Mouse (Mus musculus): Measurements from ENCODE around the gene Zfp189. TPM values are rescaled to one million over a fixed set of nuclear protein-coding genes. Genes with fewer than 3 reads are reported as not detected.
A peak's percentile ranks its signal among the peaks of the same experiment; 100 is the strongest.
"Not testable (repeated sequence)": the region's sequence is repeated elsewhere in the genome, so short reads cannot be mapped to it uniquely, and the experiment has no call there.

Gene Zfp189
- polyA plus RNA-seq (2015; fragmentation: Nextera tagmentation; extraction: Ambion mirVana): 11.3 and 11.8 TPM in 2 replicates

DNA sequence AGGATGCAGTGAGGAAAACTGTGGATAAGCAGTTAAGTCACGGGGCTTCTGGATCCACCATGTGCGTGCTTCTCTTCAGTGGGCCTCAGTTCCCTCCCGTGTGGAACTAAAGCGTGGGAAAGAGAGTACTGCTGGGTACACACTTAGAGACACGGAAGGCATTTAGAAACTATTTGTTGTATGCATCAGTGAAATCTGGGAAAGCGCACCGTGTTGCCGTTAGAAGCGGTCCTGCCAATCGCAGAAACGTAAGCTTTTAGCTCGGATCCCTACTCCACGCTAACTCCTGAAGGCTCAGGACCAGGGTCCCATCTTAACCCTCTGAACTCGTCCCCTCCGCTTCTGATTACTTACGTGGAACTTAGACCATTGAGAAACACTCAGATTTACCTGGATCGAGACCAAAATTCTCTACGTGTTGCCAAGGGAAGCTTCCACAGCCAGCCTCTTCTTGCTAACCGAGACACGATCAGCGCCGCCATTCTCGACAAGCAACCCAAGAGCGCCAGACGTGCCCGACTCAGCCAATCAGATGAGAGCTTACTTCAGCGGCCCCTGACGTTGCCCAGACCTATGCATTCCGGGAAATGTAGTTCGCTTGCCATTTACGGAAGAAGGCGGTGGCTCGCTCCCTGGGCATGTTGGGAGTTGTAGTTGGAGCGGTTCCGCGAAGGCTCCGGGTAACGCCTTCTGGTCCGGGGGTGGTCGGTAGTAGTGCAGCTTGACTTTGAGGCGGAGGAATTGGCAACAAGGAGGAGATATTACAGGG lies at the start of gene Zfp189, which contains the start of gene Mrpl50:
Gene Zfp189, plus strand, starts transcription at position 605 of the 769 bp plus-strand sequence.
Gene Mrpl50, minus strand, starts transcription at position 522 of the 769 bp plus-strand sequence.
- Histone ChIP-seq H3K4me3 (peak within 1 kb of the TSS; percentile 74), H3K9me3 (no peaks in the 10 kb centered on the region), H3K27ac (replicated peaks) (peak within 1 kb of the TSS; percentile 86), H3K4me1 (replicated peaks) (peaks cover 39% of the 10 kb centered on the region), H3K9ac (peak within 1 kb of the TSS; percentile 66), H3K36me3 (peaks cover 18% of the 10 kb centered on the region), H3K4me2 (peak within 1 kb of the TSS; percentile 78), H3K27me3 (no peaks in the 10 kb centered on the region)
- peak; percentile 99 for ATAC-seq (ENCODE audit: low FRiP score, low read depth)
- under 1% methylated on average over 41 of the region's 41 CpGs for WGBS

DNA sequence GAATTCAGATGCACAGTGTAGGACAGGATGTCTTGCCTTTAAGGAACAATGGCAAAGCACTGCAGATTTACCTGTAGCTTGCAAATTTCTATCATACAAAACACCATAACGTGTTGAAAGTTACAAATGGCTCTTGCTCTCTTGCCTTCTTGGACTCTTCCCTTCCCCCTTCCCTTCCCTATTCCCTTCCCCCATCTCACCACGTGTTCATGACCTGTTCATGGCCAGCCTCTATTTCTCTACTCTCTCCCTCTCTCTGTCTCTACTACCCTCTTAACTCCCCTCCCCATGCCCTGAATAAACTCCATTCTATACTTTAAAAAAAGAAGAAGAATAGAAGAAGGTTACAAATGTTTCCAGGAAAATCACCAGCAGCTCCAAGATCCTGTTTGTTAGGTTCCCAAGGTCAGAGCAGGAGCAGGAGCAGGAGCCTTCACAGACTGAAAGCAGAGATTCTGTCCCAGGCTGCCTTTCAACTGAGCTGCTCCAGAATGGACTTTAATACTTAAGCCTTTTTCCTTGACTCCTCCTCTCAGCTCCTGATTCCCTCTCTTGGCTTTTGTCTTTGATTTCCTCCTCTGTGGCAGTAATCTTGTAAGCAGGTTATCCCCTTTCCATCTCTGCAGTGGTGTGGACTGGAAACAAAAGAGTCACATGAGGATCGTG lies 47.4 kb upstream of the Zfp189 start, which contains the start of gene Acnat1:
Gene Acnat1, minus strand, starts transcription at position 478 of the 666 bp plus-strand sequence.
- no peaks in the 10 kb centered on the region for H3K4me1 ChIP-seq (replicated peaks)
- H3K4me3 ChIP-seq: no peak within 1 kb of the TSS
- ATAC-seq (ENCODE audit: low FRiP score, low read depth): no peak
- H3K9me3 ChIP-seq: no peaks in the 10 kb centered on the region
- no peaks in the 10 kb centered on the region for H3K27me3 ChIP-seq
- H3K4me2 ChIP-seq: no peak within 1 kb of the TSS
- H3K27ac ChIP-seq (replicated peaks): no peak within 1 kb of the TSS
- 51% methylated on average over 3 of the region's 3 CpGs for WGBS
- no peak within 1 kb of the TSS for H3K9ac ChIP-seq
- no peaks in the 10 kb centered on the region for H3K36me3 ChIP-seq

DNA sequence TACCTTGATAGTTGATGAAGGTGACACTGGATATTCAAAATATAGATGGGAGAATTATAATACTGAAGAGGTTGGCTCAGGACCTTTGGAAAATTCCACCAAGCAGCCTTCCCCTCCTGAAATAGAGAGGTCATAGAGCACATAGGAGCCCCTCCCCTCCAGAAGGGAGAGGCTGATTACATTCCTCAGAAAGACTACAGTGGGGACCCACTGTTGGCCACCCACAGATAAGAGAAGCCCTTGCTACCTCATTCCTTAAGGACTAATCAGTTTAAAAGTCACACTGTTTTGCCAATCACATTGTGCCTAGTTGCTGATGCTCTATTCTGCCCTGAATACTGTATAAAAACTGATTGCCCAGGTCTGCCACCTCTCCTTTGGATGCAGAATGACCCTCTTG lies 46.4 kb upstream of the Zfp189 start:
- ATAC-seq (ENCODE audit: low FRiP score, low read depth): no peak

GRCm38 (mm10) chr4:49478118-49478877 lies 42.7 kb upstream of the Zfp189 start:
- H3K4me3 ChIP-seq: peak overlapping the region; percentile 10
- peak overlapping the region; percentile 48 for H3K4me2 ChIP-seq
- H3K27me3 ChIP-seq: no peaks in the 10 kb centered on the region
- no peaks in the 10 kb centered on the region for H3K9me3 ChIP-seq
- WGBS: 20% methylated on average over 19 of the region's 19 CpGs
- no peak overlapping the region for H3K27ac ChIP-seq (replicated peaks)
- ATAC-seq (ENCODE audit: low FRiP score, low read depth): peak; percentile 61; the same call in 1 of the 2 replicates
- no peaks in the 10 kb centered on the region for H3K4me1 ChIP-seq (replicated peaks)
- no peak overlapping the region for H3K9ac ChIP-seq
- no peaks in the 10 kb centered on the region for H3K36me3 ChIP-seq

More for the DNA sequence above, 46.4 kb upstream of the Zfp189 start:
- Histone ChIP-seq H3K4me1 (replicated peaks) (no peaks in the 10 kb centered on the region), H3K36me3 (no peaks in the 10 kb centered on the region), H3K9ac (no peak overlapping the region), H3K4me3 (no peak overlapping the region), H3K27ac (replicated peaks) (no peak overlapping the region), H3K9me3 (no peaks in the 10 kb centered on the region), H3K4me2 (no peak overlapping the region), H3K27me3 (no peaks in the 10 kb centered on the region)

GRCm38 (mm10) chr4:49479035-49479434 lies 41.9 kb upstream of the Zfp189 start:
- H3K9ac ChIP-seq; ATAC-seq (ENCODE audit: low FRiP score, low read depth); H3K36me3 ChIP-seq; H3K4me3 ChIP-seq; H3K27me3 ChIP-seq; H3K27ac ChIP-seq (replicated peaks); H3K4me1 ChIP-seq (replicated peaks); H3K9me3 ChIP-seq; H3K4me2 ChIP-seq: not testable (repeated sequence)
- 23% methylated on average over 2 of the region's 2 CpGs for whole genome bisulfite sequencing

DNA sequence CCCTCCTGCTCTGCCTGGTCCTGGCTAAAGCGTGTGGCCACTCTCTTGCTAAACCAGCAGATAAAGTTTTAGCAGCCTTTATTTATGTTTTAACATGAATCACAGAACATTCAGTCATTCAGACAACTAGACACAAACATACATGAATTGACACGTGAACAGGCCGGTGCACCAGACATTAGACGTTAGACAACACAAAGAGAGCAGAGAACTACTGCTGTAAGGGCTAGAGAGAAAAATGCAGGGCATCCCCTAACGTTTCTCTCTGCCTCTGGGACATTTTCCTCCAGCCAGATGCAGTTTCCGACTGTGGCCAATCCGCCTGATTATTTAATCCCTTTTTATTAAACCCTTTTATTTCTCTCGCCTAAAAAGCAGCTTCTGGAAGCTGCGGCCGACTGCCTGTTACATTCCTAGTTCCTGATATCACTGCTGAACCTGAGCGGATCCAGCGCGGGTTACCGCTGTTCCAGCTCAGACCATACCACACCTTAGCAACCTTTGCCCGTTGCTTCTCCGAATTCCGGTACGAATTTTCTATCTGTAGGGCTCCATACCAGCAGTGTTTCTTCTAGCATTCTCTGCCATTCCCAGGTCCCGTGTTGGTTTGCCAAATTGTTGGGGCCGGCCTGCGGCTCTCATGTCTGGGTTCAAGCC lies 40.7 kb upstream of the Zfp189 start:
- H3K36me3 ChIP-seq: no peaks in the 10 kb centered on the region
- H3K4me2 ChIP-seq: peak overlapping the region; percentile 3; the same call in 1 of the 2 replicates
- no peak overlapping the region for H3K9ac ChIP-seq
- no peaks in the 10 kb centered on the region for H3K9me3 ChIP-seq
- H3K4me1 ChIP-seq (replicated peaks): no peaks in the 10 kb centered on the region
- ATAC-seq (ENCODE audit: low FRiP score, low read depth): no peak
- no peak overlapping the region for H3K27ac ChIP-seq (replicated peaks)
- WGBS: 29% methylated on average over 21 of the region's 21 CpGs
- no peak overlapping the region for H3K4me3 ChIP-seq
- no peaks in the 10 kb centered on the region for H3K27me3 ChIP-seq

GRCm38 (mm10) chr4:49480896-49481295 lies 40.1 kb upstream of the Zfp189 start:
- WGBS: 45% methylated on average over 3 of the region's 3 CpGs
- Histone ChIP-seq H3K9ac (no peak overlapping the region), H3K4me2 (no peak overlapping the region), H3K27ac (replicated peaks) (no peak overlapping the region), H3K9me3 (no peaks in the 10 kb centered on the region), H3K27me3 (no peaks in the 10 kb centered on the region), H3K4me3 (no peak overlapping the region), H3K4me1 (replicated peaks) (no peaks in the 10 kb centered on the region), H3K36me3 (no peaks in the 10 kb centered on the region)
- ATAC-seq (ENCODE audit: low FRiP score, low read depth): no peak

- H3K36me3 ChIP-seq: no peaks in the 10 kb centered on the region
- no peak overlapping the region for H3K27ac ChIP-seq (replicated peaks)
- H3K4me3 ChIP-seq: no peak overlapping the region
- no peaks in the 10 kb centered on the region for H3K9me3 ChIP-seq
- H3K27me3 ChIP-seq: no peaks in the 10 kb centered on the region
- no peak overlapping the region for H3K9ac ChIP-seq
- no peak overlapping the region for H3K4me2 ChIP-seq
- no peaks in the 10 kb centered on the region for H3K4me1 ChIP-seq (replicated peaks)
- ATAC-seq (ENCODE audit: low FRiP score, low read depth): no peak
Observed at GRCm38 (mm10) chr4:49485442-49485841, 35.5 kb upstream of the Zfp189 start.

GRCm38 (mm10) chr4:49485934-49486650 lies 34.9 kb upstream of the Zfp189 start:
- H3K4me2 ChIP-seq; H3K27ac ChIP-seq (replicated peaks); H3K27me3 ChIP-seq; H3K4me3 ChIP-seq; H3K4me1 ChIP-seq (replicated peaks); H3K36me3 ChIP-seq; H3K9me3 ChIP-seq; ATAC-seq (ENCODE audit: low FRiP score, low read depth); H3K9ac ChIP-seq: not testable (repeated sequence)
- 80% methylated on average over 3 of the region's 3 CpGs for WGBS

DNA sequence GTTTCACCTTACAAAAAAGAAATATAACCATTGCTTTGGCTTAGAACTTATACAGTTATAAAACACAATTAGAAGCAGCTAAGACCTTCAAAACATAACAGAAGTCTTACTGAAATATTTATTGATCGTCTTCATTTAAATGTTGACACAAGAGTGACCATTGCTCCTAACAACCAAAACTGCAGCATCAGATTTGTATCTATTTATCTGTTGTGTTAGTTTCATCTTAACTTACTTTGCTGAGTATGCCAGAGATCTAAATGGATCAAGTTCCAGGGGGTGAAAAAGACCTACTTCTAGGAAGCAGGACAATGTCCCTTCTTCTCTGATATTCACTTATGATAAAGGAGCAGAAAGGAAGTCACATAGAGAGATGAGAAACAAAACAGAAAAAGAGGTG lies 17.4 kb upstream of the Zfp189 start:
- no peak overlapping the region for H3K27ac ChIP-seq (replicated peaks)
- ATAC-seq (ENCODE audit: low FRiP score, low read depth): no peak
- no peak overlapping the region for H3K9ac ChIP-seq
- no peak overlapping the region for H3K4me2 ChIP-seq
- 91% methylated on average over 1 of the region's 1 CpGs for WGBS
- no peaks in the 10 kb centered on the region for H3K36me3 ChIP-seq
- H3K4me3 ChIP-seq: no peak overlapping the region
- no peaks in the 10 kb centered on the region for H3K27me3 ChIP-seq
- no peaks in the 10 kb centered on the region for H3K4me1 ChIP-seq (replicated peaks)
- H3K9me3 ChIP-seq: no peaks in the 10 kb centered on the region

DNA sequence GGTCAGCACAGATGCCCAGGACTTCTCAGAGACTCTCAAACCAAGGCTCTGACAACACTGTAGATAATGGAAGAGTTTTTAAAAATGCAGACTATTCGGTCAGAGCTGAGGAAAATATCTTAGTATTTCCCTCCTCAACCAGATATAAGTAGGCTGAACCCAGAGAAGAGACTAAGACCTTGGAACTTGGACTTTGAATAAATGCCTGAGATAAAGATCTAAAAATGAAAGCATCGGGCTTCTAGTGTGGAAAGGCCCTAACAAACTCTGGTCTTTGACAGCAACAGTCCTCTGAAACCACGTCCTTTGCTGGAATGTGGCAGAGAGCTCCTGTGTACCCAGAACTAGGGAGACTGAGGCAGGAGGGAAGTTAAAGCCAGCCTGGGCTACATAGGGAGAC lies 14.6 kb upstream of the Zfp189 start, which contains the start of gene Baat:
Gene Baat, minus strand, starts transcription at position 172 of the 400 bp plus-strand sequence.
- Histone ChIP-seq H3K9me3 (no peaks in the 10 kb centered on the region), H3K27ac (replicated peaks) (no peak within 1 kb of the TSS), H3K9ac (no peak within 1 kb of the TSS), H3K4me3 (no peak within 1 kb of the TSS), H3K27me3 (no peaks in the 10 kb centered on the region), H3K4me2 (no peak within 1 kb of the TSS), H3K4me1 (replicated peaks) (no peaks in the 10 kb centered on the region), H3K36me3 (0 out of 2 replicates have a peak, but pooled peaks cover under 1% of the 10 kb centered on the region)
- WGBS: 84% methylated on average over 3 of the region's 3 CpGs
- no peak for ATAC-seq (ENCODE audit: low FRiP score, low read depth)
